Mouse (Mus musculus) liver, adult 2 months (tissue): ENCODE results near the gene Eps8l3. TPM values are rescaled to one million over a fixed set of nuclear protein-coding genes. Genes with fewer than 3 reads are reported as not detected.

Experiments
- DNase-seq: peaks from one replicate; pipeline ENCODE4 v3.0.0-alpha.2; 2011; ENCODE audit warnings: low read depth, low spot score; ENCODE audit errors: extremely low read depth
- H3K27ac ChIP-seq: fragments of 200-500 bp; replicated peaks from 2 replicates; pipeline ENCODE4 v1.5.1; 2012; ENCODE audit warnings: low read depth, mild to moderate bottlenecking, control low read depth, inconsistent platforms, low read length; ENCODE audit not compliant: insufficient read depth
- H3K27me3 ChIP-seq: fragments of 200-500 bp; 2 replicates; pipeline ENCODE4 v1.6.1; 2012; ENCODE audit warnings: mild to moderate bottlenecking, moderate library complexity, low read length, inconsistent platforms; ENCODE audit not compliant: control insufficient read depth, insufficient read depth
- H3K36me3 ChIP-seq: fragments of 200-500 bp; 2 replicates; pipeline ENCODE4 v1.6.1; 2012; ENCODE audit warnings: low read length, inconsistent platforms; ENCODE audit not compliant: control insufficient read depth, insufficient read depth
- H3K4me1 ChIP-seq: fragments of 200-500 bp; 2 replicates; pipeline ENCODE4 v1.6.1; 2011; ENCODE audit warnings: low read length; ENCODE audit not compliant: control insufficient read depth, insufficient read depth
- H3K4me3 ChIP-seq: fragments of 200-500 bp; 2 replicates; pipeline ENCODE4 v1.5.1; 2011; ENCODE audit warnings: low read depth, mild to moderate bottlenecking, control low read depth, low read length, moderate library complexity; ENCODE audit not compliant: insufficient read depth
- H3K79me2 ChIP-seq: fragments of 200-500 bp; 2 replicates; pipeline ENCODE4 v1.6.1; 2012; ENCODE audit warnings: inconsistent platforms, mild to moderate bottlenecking, low read length, moderate library complexity; ENCODE audit not compliant: control insufficient read depth, insufficient read depth
- H3K9ac ChIP-seq: fragments of 200-500 bp; 2 replicates; pipeline ENCODE4 v1.6.1; 2012; ENCODE audit warnings: low read depth, mild to moderate bottlenecking, control low read depth, inconsistent platforms, low read length
- CTCF ChIP-seq: fragments of 200-500 bp; IDR thresholded peaks from 2 replicates; pipeline ENCODE4 v1.5.1; 2011; ENCODE audit warnings: low read depth, low read length, control low read depth
- POLR2A ChIP-seq: fragments of 200-500 bp; IDR thresholded peaks from 2 replicates; pipeline ENCODE4 v1.6.1; 2011; ENCODE audit warnings: low read length, control low read depth; ENCODE audit not compliant: insufficient read depth; ENCODE audit errors: extremely low read depth
- WGBS: fragments of 180-500 bp; shearing (Covaris S2); methylation state at CpG from one replicate; pipeline ENCODE4 v1.1.7; 2018; 5-methylcytosine and 5-hydroxymethylcytosine counted together
- polyA plus RNA-seq: library from polyadenylated mRNA; depleted of rRNA; stranded (reverse); fragments of >200 nt; gene quantifications from 2 replicates; pipeline ENCODE4 v1.2.3, GENCODE M21; 2012
- total RNA-seq: library from RNA; depleted of rRNA; stranded (reverse); fragments of >200 nt; gene quantifications from 2 replicates; pipeline ENCODE4 v1.2.3, GENCODE M21; 2014

The Eps8l3 gene
- total and polyA plus RNA-seq, 2 experiments, result under 0.01 to 0.07 TPM

DNA sequence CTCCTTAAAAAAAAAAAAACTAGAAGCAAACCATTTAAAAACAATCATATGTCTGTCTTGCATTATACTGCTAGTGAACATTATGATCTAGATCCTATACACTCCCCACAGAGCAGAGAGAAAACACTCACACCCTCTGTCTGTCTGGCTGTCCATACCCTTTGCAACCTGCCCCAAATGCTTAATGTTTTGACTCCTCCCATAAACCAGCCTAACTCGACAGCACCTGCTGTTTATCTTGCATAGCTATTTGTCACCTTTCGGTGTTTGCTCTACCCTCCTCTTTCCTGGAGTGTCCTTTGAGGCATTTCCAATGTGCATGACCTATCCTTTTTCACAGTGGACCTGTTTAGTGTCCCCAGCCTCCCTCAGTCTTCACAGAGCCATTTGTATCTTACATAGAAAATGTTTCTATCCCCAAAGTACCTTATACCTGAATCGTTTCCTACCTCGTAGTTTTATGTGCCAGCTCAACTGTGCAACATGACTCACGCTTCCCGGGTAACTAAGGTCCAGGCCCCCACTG lies 18.2 kb downstream of the Eps8l3 start:
- Histone ChIP-seq H3K79me2 (no peaks in the 10 kb centered on the region), H3K9ac (no peak overlapping the region), H3K27me3 (no peaks in the 10 kb centered on the region), H3K36me3 (no peaks in the 10 kb centered on the region), H3K4me1 (no peaks in the 10 kb centered on the region), H3K27ac (no peak overlapping the region), H3K4me3 (peak overlapping the region; percentile 64)
- no peak for DNase-seq
- no peak for TF ChIP-seq CTCF
- TF ChIP-seq POLR2A, result no peak
- 7% methylated on average over 6 of the region's 6 CpGs for WGBS

DNA sequence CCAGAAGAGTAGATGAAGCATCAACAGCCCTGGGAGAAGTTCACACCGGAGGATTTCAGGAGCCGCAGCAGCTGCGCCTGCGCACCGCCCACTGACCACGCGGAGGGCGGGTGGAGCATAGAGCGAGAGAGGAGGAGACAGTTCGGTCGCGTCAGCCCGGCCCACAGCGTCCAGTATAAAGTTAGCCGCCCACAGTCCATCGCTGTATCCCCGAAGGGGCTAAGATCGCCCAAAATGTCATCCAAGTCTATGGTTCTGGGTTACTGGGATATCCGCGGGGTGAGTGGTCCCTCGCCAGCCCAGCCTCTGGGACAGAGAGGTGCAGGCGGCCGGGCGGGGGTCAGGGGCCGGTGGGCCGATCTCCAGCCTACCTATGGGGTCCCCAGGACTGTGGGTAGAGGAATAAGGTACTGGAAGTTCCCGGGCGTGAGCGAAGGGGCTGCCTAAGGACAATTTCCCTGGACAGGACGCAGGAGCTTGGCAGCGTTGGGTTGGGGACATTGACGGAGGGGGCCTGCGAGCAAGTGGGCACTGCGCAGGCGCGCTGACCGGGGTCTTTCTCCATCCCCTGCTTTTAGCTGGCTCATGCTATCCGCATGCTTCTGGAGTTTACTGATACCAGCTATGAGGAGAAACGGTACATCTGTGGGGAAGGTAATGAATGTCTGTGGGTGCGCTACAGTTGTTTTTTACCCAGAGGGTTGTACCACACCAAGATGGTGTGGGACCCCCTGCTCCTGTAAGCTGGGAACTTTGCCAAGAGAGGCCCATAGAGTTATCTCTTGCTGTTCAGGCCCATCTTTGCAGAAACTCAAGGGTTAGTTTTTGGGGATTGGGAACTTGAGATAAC lies 18.9 kb downstream of the Eps8l3 start, which contains the start of gene Gstm5:
Gene Gstm5, plus strand, starts transcription at position 102 of the 850 bp plus-strand sequence.
- peak; percentile 72 for DNase-seq
- H3K36me3 ChIP-seq, result no peaks in the 10 kb centered on the region
- H3K4me3 ChIP-seq, result peak within 1 kb of the TSS; percentile 64
- WGBS, result 12% methylated on average over 40 of the region's 40 CpGs
- H3K27me3 ChIP-seq, result no peaks in the 10 kb centered on the region
- H3K79me2 ChIP-seq, result no peaks in the 10 kb centered on the region
- H3K9ac ChIP-seq, result peak within 1 kb of the TSS; percentile 70
- no peak within 1 kb of the TSS for H3K27ac ChIP-seq
- H3K4me1 ChIP-seq, result no peaks in the 10 kb centered on the region
- TF ChIP-seq CTCF (no peak), POLR2A (0 out of 2 replicates have a peak, but pooled peaks have one; percentile 38)

DNA sequence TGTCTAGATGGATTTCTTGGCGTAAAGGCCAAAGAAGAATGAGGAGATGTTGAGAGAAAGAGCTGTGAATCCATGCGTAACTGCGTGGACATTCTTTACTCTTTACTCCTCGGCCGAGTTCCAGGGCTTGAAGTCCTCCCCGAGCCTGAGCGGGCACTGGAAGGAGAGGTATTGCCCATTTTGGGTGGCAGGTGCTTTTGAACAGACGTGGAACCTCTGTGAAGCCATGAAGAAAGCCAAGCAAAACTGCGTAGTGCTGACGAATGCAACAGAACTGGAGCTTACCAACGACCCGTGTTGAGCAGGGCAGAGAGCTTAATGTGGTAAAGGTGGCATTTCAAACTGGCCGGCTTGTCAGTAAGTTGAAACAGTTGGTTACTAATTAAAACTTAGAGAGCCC lies 21.7 kb downstream of the Eps8l3 start:
- 95% methylated on average over 13 of the region's 13 CpGs for WGBS
- no peak overlapping the region for H3K4me3 ChIP-seq
- no peaks in the 10 kb centered on the region for H3K36me3 ChIP-seq
- TF ChIP-seq CTCF, result no peak
- TF ChIP-seq POLR2A, result no peak
- no peak overlapping the region for H3K9ac ChIP-seq
- no peaks in the 10 kb centered on the region for H3K4me1 ChIP-seq
- no peak overlapping the region for H3K27ac ChIP-seq
- no peaks in the 10 kb centered on the region for H3K79me2 ChIP-seq
- no peaks in the 10 kb centered on the region for H3K27me3 ChIP-seq
- DNase-seq, result no peak

DNA sequence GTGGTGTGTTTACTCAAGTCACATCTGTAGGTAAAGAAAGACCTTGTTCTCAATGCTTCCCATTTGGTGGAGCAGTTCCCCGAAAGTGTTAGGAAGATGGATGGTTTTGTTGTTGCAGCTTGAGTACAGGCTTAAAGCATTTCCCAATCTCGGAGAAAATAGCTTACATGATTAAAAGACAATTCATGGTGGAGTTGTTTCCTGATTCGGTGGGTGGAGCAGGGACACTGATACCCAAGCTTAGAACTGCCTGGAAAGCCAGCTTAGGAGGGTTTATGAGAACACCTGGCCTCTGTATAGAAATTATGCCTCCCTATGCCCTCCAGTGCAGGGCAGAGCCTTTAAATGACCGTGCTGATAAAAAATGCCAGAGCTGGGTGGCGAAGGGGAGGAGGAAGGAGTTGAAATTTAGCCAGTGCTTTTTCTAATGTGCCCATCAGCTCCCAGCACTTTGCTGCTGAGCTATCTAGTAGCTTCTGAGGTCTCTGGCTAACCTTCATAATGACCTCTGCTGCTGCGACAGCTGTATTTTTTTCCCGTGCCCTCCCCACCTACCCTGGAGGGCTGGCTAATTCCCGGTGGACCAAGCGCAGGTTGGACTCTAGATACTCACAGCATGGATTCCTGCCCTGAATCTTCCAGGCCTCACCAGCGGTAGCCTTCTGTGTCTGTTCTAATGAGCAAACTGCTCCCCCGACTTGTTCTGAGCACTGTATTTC lies 24.1 kb downstream of the Eps8l3 start:
- Histone ChIP-seq H3K36me3 (no peaks in the 10 kb centered on the region), H3K9ac (no peak overlapping the region), H3K4me1 (no peaks in the 10 kb centered on the region), H3K27ac (no peak overlapping the region), H3K79me2 (no peaks in the 10 kb centered on the region), H3K4me3 (no peak overlapping the region), H3K27me3 (no peaks in the 10 kb centered on the region)
- TF ChIP-seq CTCF (no peak), POLR2A (no peak)
- DNase-seq, result no peak
- 79% methylated on average over 11 of the region's 11 CpGs for WGBS

DNA sequence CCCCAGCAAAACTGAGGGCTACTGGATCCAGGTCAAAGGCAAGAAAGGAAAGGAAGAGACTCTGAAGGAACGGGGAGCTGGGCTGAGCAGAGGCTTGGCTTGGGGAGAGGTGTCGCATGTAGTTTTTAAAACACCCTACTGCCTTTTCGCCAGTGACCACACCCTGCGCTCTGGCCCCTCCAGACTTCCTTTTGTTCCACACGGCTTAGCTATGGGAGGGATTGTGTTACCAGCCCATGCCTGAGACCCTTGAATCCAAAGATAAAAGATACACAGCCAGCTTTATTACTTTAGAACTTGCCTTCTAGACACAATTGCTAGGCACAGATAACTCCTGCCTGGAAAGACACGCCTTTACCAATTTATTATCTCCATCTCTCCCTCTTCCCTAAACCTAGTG lies 28.9 kb downstream of the Eps8l3 start:
- no peak for DNase-seq

More for the DNA sequence above, 28.9 kb downstream of the Eps8l3 start:
- no peak overlapping the region for H3K27ac ChIP-seq
- no peaks in the 10 kb centered on the region for H3K4me1 ChIP-seq
- H3K9ac ChIP-seq, result no peak overlapping the region
- H3K36me3 ChIP-seq, result no peaks in the 10 kb centered on the region
- WGBS, result 73% methylated on average over 6 of the region's 6 CpGs
- H3K27me3 ChIP-seq, result no peaks in the 10 kb centered on the region
- TF ChIP-seq CTCF (no peak), POLR2A (no peak)
- H3K79me2 ChIP-seq, result no peaks in the 10 kb centered on the region
- H3K4me3 ChIP-seq, result no peak overlapping the region
